Mouse (Mus musculus) liver, adult 2 months (tissue): ENCODE data around the gene 1700092M07Rik. TPM values are rescaled to one million over a fixed set of nuclear protein-coding genes. Genes with fewer than 3 reads are reported as not detected.
A peak's percentile ranks its signal among the peaks of the same experiment; 100 is the strongest.

Experiments
- DNase-seq: peaks from one replicate; pipeline ENCODE4 v3.0.0-alpha.2; 2011; ENCODE audit warnings: low read depth, low spot score; ENCODE audit errors: extremely low read depth
- H3K27ac ChIP-seq: fragments of 200-500 bp; replicated peaks from 2 replicates; pipeline ENCODE4 v1.5.1; 2012; ENCODE audit warnings: low read depth, mild to moderate bottlenecking, control low read depth, inconsistent platforms, low read length; ENCODE audit not compliant: insufficient read depth
- H3K27me3 ChIP-seq: fragments of 200-500 bp; 2 replicates; pipeline ENCODE4 v1.6.1; 2012; ENCODE audit warnings: mild to moderate bottlenecking, moderate library complexity, low read length, inconsistent platforms; ENCODE audit not compliant: control insufficient read depth, insufficient read depth
- H3K36me3 ChIP-seq: fragments of 200-500 bp; 2 replicates; pipeline ENCODE4 v1.6.1; 2012; ENCODE audit warnings: low read length, inconsistent platforms; ENCODE audit not compliant: control insufficient read depth, insufficient read depth
- H3K4me1 ChIP-seq: fragments of 200-500 bp; 2 replicates; pipeline ENCODE4 v1.6.1; 2011; ENCODE audit warnings: low read length; ENCODE audit not compliant: control insufficient read depth, insufficient read depth
- H3K4me3 ChIP-seq: fragments of 200-500 bp; 2 replicates; pipeline ENCODE4 v1.5.1; 2011; ENCODE audit warnings: low read depth, mild to moderate bottlenecking, control low read depth, low read length, moderate library complexity; ENCODE audit not compliant: insufficient read depth
- H3K79me2 ChIP-seq: fragments of 200-500 bp; 2 replicates; pipeline ENCODE4 v1.6.1; 2012; ENCODE audit warnings: inconsistent platforms, mild to moderate bottlenecking, low read length, moderate library complexity; ENCODE audit not compliant: control insufficient read depth, insufficient read depth
- H3K9ac ChIP-seq: fragments of 200-500 bp; 2 replicates; pipeline ENCODE4 v1.6.1; 2012; ENCODE audit warnings: low read depth, mild to moderate bottlenecking, control low read depth, inconsistent platforms, low read length
- CTCF ChIP-seq: fragments of 200-500 bp; IDR thresholded peaks from 2 replicates; pipeline ENCODE4 v1.5.1; 2011; ENCODE audit warnings: low read depth, low read length, control low read depth
- POLR2A ChIP-seq: fragments of 200-500 bp; IDR thresholded peaks from 2 replicates; pipeline ENCODE4 v1.6.1; 2011; ENCODE audit warnings: low read length, control low read depth; ENCODE audit not compliant: insufficient read depth; ENCODE audit errors: extremely low read depth
- WGBS: fragments of 180-500 bp; shearing (Covaris S2); methylation state at CpG from one replicate; pipeline ENCODE4 v1.1.7; 2018; 5-methylcytosine and 5-hydroxymethylcytosine counted together
- polyA plus RNA-seq: library from polyadenylated mRNA; depleted of rRNA; stranded (reverse); fragments of >200 nt; gene quantifications from 2 replicates; pipeline ENCODE4 v1.2.3, GENCODE M21; 2012
- total RNA-seq: library from RNA; depleted of rRNA; stranded (reverse); fragments of >200 nt; gene quantifications from 2 replicates; pipeline ENCODE4 v1.2.3, GENCODE M21; 2014

The 1700092M07Rik gene
- total and polyA plus RNA-seq, 2 experiments: 0.83 TPM; not detected in 1

DNA sequence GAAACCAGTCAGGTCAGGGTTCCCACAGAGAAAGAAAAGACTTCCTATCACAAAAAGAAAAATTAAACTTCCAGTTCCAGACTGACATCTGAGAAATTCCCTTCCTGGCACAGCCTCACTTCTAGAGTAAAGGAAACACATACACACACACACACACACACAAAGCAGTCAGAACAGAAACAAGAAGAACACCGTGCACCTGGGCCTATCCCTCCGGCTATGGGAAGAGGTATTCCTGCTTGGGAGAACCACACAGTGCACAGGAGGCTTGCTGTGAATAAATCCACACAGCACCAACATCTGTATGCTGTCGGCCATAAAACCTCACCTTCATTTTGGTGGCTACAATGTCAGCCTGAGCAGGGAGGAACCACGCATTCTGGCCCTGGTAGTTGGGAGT is 29.0 kb upstream of the 1700092M07Rik start:
- TF ChIP-seq POLR2A (no peak), CTCF (no peak)
- Histone ChIP-seq H3K4me1 (peaks cover 5% of the 10 kb centered on the region), H3K27ac (no peak overlapping the region), H3K79me2 (no peaks in the 10 kb centered on the region; the same call in 1 of the 2 replicates), H3K4me3 (no peak overlapping the region), H3K27me3 (no peaks in the 10 kb centered on the region), H3K36me3 (peaks cover 35% of the 10 kb centered on the region), H3K9ac (no peak overlapping the region)
- 72% methylated on average over 4 of the region's 4 CpGs for WGBS
- DNase-seq: no peak

DNA sequence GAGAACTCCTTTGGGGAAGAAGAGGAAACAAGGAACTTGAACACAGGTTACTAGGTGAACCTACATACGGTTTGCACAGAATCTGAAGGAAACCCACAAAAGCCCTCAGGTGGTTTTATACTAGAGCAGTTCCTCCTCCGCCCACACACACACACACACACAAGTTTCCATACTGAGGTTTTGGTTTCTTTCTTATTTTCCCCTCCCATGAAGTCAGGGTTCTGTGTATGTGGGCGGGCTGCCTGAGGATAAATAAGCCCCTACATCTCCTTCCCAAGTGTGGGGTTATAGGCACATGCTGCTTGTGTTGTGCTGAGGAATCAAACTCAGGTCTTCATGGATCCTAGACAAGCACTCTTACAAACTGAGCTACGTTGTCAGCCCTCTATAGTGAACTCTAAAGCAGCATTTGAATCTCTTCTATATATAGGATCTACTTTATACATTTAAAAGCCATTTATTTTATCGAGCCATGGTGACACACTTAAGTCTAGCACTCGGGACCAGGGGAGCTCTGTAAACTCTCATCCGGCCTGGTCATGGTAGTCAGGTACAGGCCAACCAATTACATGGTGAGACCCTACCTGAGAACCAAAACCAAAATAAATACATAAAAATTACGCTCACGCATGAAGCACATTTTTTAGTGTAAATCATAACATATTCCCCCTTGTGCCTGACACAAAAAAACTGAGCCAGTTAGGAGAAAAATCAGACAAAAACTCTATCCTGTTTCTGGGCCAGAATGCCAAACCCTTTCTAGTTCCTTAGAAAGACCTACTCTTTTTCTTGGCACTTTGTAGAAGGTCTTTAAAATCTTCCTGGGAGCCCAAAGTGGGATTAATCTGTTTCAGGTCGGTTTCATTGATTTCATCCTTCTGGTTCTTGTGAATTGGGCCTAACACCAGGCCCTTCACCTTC is 28.3 kb upstream of the 1700092M07Rik start:
- Histone ChIP-seq H3K4me3 (peak overlapping the region; percentile 94), H3K4me1 (peaks cover 5% of the 10 kb centered on the region), H3K36me3 (peaks cover 34% of the 10 kb centered on the region), H3K9ac (peak overlapping the region; percentile 37), H3K27ac (no peak overlapping the region), H3K27me3 (no peaks in the 10 kb centered on the region), H3K79me2 (no peaks in the 10 kb centered on the region; the same call in 1 of the 2 replicates)
- DNase-seq: no peak
- 72% methylated on average over 10 of the region's 10 CpGs for WGBS
- TF ChIP-seq POLR2A: no peak
- TF ChIP-seq CTCF: no peak

DNA sequence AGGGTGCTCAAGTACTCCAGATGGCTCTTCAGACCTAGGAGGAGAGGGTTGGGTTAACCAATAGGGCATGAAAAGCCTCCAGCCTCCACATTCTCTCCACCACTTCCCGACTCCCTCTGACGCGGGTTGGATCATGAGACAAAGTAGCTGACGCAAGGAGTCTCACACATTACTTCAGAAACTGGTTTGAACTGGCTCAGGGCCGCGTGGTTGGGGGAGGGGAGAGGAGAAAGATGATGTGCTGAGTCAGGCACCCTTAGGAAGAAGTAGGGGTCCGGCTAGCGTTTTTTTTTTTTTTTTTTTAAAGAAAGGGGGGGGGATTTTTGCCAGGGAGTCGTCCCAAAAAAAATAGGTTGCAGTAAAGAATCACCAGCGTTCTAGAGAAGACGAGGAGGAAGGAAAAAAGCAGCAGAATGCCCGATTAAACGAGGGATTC is 27.6 kb upstream of the 1700092M07Rik start:
- peak overlapping the region; percentile 83 for H3K9ac ChIP-seq
- 7% methylated on average over 13 of the region's 13 CpGs for WGBS
- H3K79me2 ChIP-seq: no peaks in the 10 kb centered on the region; the same call in 1 of the 2 replicates
- H3K36me3 ChIP-seq: peaks cover 27% of the 10 kb centered on the region
- peak overlapping the region; percentile 94 for H3K4me3 ChIP-seq
- peak; percentile 30 for DNase-seq
- TF ChIP-seq CTCF (no peak), POLR2A (no peak)
- peaks cover 5% of the 10 kb centered on the region for H3K4me1 ChIP-seq
- H3K27ac ChIP-seq: peak overlapping the region; percentile 20; the same call in 1 of the 2 replicates
- H3K27me3 ChIP-seq: no peaks in the 10 kb centered on the region

DNA sequence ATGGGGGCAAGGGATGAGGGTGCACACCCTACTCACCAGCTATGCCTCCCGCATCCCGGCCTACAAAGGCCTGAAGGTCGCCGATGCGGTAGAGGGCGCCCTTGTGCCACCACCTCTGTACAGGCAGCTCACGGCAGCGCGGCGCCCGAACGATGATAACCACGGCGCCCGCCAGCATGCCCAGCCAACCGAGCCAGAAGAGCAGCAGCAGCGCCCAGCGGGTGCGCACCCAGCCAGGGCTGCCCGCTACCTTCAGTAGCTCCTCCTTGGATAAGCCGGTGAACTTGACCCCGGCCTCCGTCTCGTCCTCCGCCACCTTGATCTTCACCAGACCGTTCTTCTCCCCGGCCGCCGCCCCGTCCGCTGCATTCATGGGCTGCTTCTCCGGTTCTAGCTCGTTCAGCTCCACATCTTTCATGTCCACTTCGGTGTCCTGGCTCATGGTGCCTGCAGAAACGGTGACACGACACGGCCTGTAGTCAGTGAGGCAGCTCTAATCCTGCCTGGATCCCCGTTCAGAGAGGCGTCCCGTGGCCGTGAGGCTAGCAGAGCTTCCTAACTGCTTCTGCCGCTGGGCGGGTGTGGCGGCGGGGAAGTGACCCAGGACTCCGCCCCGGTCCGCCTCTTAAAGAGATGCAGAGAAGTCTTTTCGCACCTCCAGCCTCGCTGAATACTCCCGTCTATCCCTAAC is 27.1 kb upstream of the 1700092M07Rik start:
- Histone ChIP-seq H3K27ac (peak overlapping the region; percentile 53), H3K79me2 (no peaks in the 10 kb centered on the region; the same call in 1 of the 2 replicates), H3K9ac (peak overlapping the region; percentile 83), H3K4me1 (peaks cover 5% of the 10 kb centered on the region), H3K27me3 (no peaks in the 10 kb centered on the region), H3K4me3 (peak overlapping the region; percentile 94), H3K36me3 (peaks cover 22% of the 10 kb centered on the region)
- TF ChIP-seq POLR2A (peak; percentile 97), CTCF (peak; percentile 85)
- WGBS: under 1% methylated on average over 51 of the region's 51 CpGs
- DNase-seq: peak; percentile 69

DNA sequence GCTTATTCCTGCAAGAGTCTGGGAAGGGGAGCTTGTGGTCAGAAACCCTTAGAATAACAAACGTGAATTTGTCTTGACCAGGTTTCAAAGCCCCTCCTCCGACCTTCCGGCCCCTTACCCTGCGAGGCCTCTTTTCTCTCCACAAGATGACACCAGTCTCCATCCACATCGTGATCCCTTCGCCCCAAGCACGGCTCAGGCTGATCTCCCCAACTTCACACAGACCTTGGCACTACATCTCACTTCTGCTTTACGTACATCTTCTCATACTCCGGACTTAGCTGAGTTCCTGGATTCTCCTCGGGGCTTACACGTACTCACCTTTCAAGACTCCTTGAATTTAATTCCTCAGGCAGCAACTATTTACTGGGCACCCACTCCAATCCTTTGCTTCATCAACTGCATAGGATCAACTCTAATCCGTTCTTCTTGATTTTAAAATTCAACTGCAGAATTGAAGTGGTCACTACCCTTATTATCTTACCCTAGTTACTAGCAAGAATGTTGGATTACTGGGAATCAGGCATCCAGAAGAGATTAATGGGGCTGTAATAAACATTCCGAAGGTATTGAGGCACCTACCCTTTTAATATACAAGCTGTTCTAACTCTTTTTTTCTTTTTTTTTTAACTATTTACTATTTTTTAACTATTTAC is 26.4 kb upstream of the 1700092M07Rik start:
- TF ChIP-seq POLR2A: no peak
- TF ChIP-seq CTCF: no peak
- no peak overlapping the region for H3K27ac ChIP-seq
- no peaks in the 10 kb centered on the region; the same call in 1 of the 2 replicates for H3K79me2 ChIP-seq
- peaks cover 16% of the 10 kb centered on the region; the same call in 1 of the 2 replicates for H3K36me3 ChIP-seq
- no peaks in the 10 kb centered on the region for H3K27me3 ChIP-seq
- DNase-seq: no peak
- H3K4me3 ChIP-seq: peak overlapping the region; percentile 94
- peaks cover 5% of the 10 kb centered on the region for H3K4me1 ChIP-seq
- 24% methylated on average over 13 of the region's 13 CpGs for whole genome bisulfite sequencing
- H3K9ac ChIP-seq: peak overlapping the region; percentile 29
